Mouse (Mus musculus) bone marrow macrophage, adult 2 months (primary cell): ENCODE data around the gene Mb21d2.

Experiments used
- CTCF ChIP-seq: IDR thresholded peaks from 2 replicates; pipeline ENCODE4 v1.5.1; 2012; ENCODE audit warnings: low read depth, mild to moderate bottlenecking, low read length, moderate library complexity
- POLR2A ChIP-seq: IDR thresholded peaks from 2 replicates; pipeline ENCODE4 v1.6.1; 2012; ENCODE audit warnings: mild to moderate bottlenecking, low read depth, low read length, borderline replicate concordance

- no peak for TF ChIP-seq CTCF
- no peak for TF ChIP-seq POLR2A
Measured at GRCm38 (mm10) chr16:28877162-28877662, 52.3 kb downstream of the Mb21d2 start.
